Mouse (Mus musculus) megakaryocyte progenitor cell, adult 5-6 weeks (primary cell): Measurements from ENCODE around the gene Slc25a48. TPM values are rescaled to one million over a fixed set of nuclear protein-coding genes. Genes with fewer than 3 reads are reported as not detected.

Experiments used
- ATAC-seq: replicated peaks from 2 replicates; pipeline ENCODE4 v1.8.0; 2016; ENCODE audit warnings: mild to moderate bottlenecking, moderate TSS enrichment, inconsistent platforms; ENCODE audit not compliant: poor library complexity
- total RNA-seq, 2 experiments: library from RNA; stranded (forward) in 1 of 2; stranded (reverse) in 1 of 2; fragments of 157-497, 149-512 nt in 1 of 2; fragments of 200-1000 nt in 1 of 2; gene quantifications; 2 replicates each; pipeline versions ENCODE4 v1.2.3 to v1.2.4; 2015 to 2017

The Slc25a48 gene
- total RNA-seq, 2 experiments from 2014 or later, result not detected

DNA sequence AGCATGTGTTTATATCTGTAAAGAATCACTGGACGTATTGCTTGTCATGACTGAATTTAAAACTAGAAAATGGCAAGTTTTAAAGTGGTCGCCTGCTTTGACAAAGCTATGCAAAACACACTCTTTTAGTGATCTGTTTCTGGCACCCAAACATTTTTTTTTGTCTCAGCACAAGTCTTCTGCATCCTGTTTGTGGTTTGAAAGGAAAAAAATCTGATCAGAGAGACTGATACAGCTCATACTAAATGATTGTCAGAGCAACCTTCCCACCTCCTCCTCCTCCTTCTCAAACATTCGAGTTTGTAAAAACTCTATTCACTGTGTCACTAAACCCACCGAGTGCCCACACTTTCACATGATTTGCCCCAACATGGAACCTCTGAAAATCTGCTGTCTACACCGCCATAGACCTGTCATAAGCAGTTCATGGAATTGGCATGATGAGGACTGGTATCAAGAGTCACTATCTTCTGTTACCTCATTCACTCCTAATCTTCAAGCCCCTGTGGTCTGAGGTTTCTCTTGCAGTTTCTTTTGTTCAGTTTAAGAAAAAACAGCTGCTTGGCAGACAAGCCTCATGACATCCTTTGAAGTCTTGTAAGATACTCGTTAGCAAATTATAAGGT, 68.8 kb downstream of the Slc25a48 start:
- 0 out of 2 replicates have a peak, but pooled peaks have one; percentile 17 for ATAC-seq

DNA sequence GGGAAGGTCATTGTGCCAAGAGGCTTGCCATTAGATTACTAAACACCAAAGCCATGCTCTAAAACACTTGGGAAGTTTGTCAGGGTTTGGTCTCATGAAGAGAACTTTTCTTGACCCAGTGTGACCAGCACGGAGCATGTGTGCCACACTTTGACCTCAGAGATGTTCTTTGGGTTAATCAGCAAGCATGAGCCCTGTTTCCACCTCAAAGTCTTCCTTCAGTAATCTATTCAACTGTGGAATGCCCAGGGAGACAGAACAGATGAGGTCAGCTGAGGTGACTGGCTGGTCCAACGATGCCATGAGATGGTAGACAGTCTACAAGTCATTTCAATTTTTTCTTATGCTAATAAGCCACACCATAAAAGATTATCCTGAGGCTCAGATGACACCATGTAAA, 71.6 kb downstream of the Slc25a48 start:
- no peak for ATAC-seq

DNA sequence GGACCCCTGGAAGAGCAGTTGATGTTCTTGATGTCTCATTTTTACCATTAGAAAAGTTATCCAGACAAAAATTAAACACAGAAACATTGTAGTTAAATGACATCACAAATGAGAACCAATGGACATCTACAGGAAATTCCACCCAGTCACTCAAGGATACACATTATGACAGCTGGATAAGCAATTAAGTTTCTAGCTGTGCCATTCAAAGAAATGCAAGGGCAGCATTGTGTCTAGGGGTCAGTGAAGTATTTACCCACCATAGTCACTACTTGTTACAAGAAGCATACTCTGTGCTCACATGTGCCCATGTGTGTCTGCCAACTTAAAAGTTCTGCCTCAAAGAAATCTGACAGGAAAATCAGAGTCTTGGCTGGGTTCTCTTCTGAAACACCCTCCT, 75.4 kb downstream of the Slc25a48 start:
- ATAC-seq, result no peak

DNA sequence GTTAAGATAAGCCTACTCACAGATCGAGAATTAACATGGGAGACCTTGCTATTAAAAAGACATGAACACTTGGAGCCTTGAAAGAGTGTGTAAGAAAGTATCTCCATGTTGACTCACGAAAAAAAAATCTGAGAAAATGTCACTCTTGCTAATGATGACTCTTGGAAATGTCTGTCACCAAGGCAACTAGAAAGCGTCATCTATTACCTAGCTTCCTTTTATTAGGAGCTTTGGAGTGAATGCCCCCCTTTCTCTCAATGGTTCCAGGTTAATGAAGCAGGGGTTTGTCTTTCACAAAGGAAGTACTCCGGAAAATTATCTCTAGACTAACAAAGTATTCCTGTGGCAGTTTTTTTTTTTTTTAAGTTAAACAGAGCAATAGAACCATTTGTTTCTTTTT, 78.2 kb downstream of the Slc25a48 start:
- no peak for ATAC-seq

DNA sequence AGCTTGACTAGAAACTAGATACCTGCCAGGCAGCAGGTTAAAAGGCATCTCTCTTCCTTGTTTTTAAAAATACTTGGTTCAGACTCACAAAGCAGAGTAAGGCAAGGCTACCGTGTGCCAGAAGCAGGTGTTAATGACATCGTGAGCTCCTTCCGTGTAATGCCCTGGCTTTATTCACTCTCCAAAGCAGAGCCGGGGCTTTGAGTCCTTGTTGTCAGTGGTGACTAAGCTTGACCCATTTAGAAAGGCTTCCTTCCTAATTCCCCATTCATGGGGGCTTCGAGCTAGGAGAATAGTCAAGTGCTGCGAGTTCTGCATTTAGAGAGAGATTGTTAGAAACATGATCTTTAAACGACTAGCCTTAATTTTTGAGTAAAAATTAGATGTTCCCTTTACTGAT, 78.7 kb downstream of the Slc25a48 start:
- no peak for ATAC-seq

DNA sequence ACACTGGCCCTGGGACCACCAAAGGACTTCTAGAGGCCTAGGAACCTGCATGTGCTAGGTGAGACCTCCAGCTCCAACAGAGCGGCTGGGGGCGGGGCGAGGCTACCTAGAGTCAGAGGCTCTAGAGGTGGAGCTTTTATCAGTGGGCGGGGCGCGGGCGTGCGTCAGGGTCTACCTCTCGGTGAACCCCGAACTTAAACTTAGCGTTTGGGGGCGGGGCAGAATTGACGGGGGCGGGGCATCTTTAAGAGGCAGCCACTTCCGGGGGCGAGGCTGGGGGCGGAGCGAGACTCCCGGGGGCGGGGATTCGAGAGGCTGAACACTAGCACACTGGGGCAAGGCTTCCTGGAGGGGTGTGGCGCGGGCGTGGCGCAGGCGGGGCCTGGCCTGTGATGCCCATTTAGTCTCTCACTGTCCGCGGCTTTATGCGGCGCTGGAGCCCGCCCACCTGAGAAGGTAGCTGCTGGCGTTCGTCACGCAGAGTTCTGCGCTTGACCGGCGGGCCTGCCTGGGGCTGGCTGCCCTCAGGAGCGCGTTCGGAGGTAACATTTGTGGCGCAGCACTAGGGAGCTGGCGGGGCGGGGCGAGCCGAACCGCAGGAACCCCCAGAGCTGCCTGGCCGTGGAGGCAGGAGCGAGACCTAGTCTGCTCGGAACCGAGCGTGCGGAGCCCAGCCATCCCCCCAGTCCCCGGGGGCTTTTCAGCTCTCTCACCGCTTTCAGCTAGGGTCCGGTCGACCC, 84.1 kb downstream of the Slc25a48 start, which contains the start of gene Fbxl21:
Fbxl21 (plus strand) TSS at position 392 of the 740 bp plus-strand sequence.
- ATAC-seq, result peak; percentile 99

DNA sequence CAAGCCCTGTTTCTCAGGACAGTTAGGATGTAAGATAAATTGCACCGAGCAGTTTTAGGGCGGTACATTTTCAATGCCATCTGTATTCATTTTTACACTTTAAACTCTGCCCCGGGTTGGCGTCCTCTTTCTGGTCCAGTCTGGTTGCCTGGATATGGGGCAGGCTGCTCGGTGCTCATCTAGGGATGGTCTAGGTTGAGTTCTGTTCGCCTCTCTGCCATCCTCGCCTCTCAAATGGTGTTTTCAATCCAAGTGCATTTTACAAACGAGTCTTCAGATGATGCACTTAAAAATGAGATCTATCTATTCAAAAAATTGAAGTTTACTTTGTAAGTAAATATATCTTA, 84.6 kb downstream of the Slc25a48 start:
- ATAC-seq, result no peak

Other genes starting within 250 kb of the Slc25a48 start
- gene Neurog1, start 186.2 kb upstream of the Slc25a48 start, total RNA-seq (2015), result not detected in 2 replicates
- gene Neurog1, start 186.2 kb upstream of the Slc25a48 start, total RNA-seq (2017), result not detected in 2 replicates
- not detected in 2 replicates for gene Cxcl14, start 141.8 kb upstream of the Slc25a48 start, total RNA-seq (2015)
- not detected in 2 replicates for gene Cxcl14, start 141.8 kb upstream of the Slc25a48 start, total RNA-seq (2017)
- not detected in 2 replicates for gene Gm3045, start 11.8 kb upstream of the Slc25a48 start, total RNA-seq (2015)
- not detected in 2 replicates for gene Gm3045, start 11.8 kb upstream of the Slc25a48 start, total RNA-seq (2017)
- not detected in 2 replicates for gene Il9, start 43.9 kb downstream of the Slc25a48 start, total RNA-seq (2015)
- not detected in 2 replicates for gene Il9, start 43.9 kb downstream of the Slc25a48 start, total RNA-seq (2017)
- 0.67 and 0.95 TPM in 2 replicates for gene Fbxl21, start 84.1 kb downstream of the Slc25a48 start, total RNA-seq (2015)
- not detected in 2 replicates for gene Fbxl21, start 84.1 kb downstream of the Slc25a48 start, total RNA-seq (2017)
- not detected in 2 replicates for gene Lect2, start 110.1 kb downstream of the Slc25a48 start, total RNA-seq (2015)
- gene Lect2, start 110.1 kb downstream of the Slc25a48 start, total RNA-seq (2017), result not detected in 2 replicates
- gene Tgfbi, start 171.2 kb downstream of the Slc25a48 start, total RNA-seq (2015), result 8.4 and 10.1 TPM in 2 replicates
- 15.4 and 15.7 TPM in 2 replicates for gene Tgfbi, start 171.2 kb downstream of the Slc25a48 start, total RNA-seq (2017)